Mouse (Mus musculus): ENCODE results near the gene Srxn1. TPM values are rescaled to one million over a fixed set of nuclear protein-coding genes. Genes with fewer than 3 reads are reported as not detected.

Srxn1 gene
- total RNA-seq, 4 experiments from 2014 or later: 84.6 to 103 (median 91.5) TPM

DNA sequence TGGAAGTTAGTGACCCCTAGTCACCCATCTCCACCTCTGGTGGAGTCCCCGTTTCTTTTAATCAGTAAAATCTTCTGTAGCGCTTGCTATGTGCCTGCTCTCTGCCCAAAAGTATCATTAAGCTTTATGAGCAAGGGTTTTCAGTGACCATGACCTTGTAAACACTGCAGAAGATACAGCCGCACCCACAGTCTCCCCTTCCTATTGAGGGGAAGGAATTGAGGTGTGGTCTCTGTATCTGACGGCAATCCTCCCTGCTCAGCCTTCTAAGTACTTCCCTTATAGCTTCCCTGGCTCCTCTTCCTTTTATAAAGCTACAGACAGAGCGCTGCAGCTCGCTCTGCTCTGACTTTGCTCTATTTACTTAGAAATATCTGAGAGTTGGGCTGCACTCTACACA, 51.2 kb downstream of the Srxn1 start:
- DNase-seq (ENCODE audit: low spot score in 2 of 2): no peak

DNA sequence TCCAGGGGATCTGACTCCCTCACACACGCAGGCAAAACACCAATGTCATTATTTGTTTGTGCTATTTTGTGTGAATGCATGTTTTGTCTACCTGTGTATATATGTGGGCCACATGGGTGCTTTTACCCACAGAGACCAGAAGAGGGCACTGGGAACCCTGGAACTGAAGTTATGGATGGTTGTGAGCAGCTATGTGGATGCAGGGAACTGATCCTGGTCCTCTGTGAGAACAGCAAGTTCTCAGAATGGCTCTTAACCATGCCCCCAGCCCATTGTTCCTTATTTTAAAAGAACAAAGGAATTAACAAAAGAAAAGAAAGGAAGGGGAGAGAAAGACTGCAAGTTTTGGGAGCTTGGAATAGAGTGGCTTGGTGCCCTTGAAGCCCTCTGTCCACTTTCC, 54.2 kb downstream of the Srxn1 start:
- no peak for DNase-seq (ENCODE audit: low spot score in 2 of 2)

Other genes with a start within 250 kb of the Srxn1 start
- under 1 TPM in 1 of 4 experiments, not detected in 3; 0.14 TPM for gene Angpt4, start 194.3 kb upstream of the Srxn1 start, total RNA-seq (2022)
- gene Fam110a, start 125.3 kb upstream of the Srxn1 start, total RNA-seq (2022): 1 to 10 TPM; 6.7 to 7.6 (median 7.0) TPM
- gene Slc52a3, start 109.0 kb upstream of the Srxn1 start, total RNA-seq (2022): 1 to 10 TPM; 1.8 to 3.0 (median 2.2) TPM
- 10 to 100 TPM; 17.9 to 22.5 (median 20.4) TPM for gene Scrt2, start 24.0 kb upstream of the Srxn1 start, total RNA-seq (2022)
- gene Tcf15, start 38.0 kb downstream of the Srxn1 start, total RNA-seq (2022): 1 to 10 TPM in 2 of 4 experiments, under 1 TPM in 2; 0.91 to 1.5 (median 1.0) TPM
- 100 to 1,000 TPM in 3 of 4 experiments, 10 to 100 TPM in 1; 95.7 to 112 (median 101) TPM for gene Csnk2a1, start 121.3 kb downstream of the Srxn1 start, total RNA-seq (2022)
- 10 to 100 TPM; 52.5 to 56.3 (median 55.9) TPM for gene Tbc1d20, start 188.3 kb downstream of the Srxn1 start, total RNA-seq (2022)
- gene Rbck1, start 227.1 kb downstream of the Srxn1 start, total RNA-seq (2022): 100 to 1,000 TPM; 105 to 110 (median 105) TPM
- 1 to 10 TPM in 3 of 4 experiments, under 1 TPM in 1; 0.84 to 2.1 (median 1.5) TPM for gene Trib3, start 238.5 kb downstream of the Srxn1 start, total RNA-seq (2022)